Mouse (Mus musculus): ENCODE results near the gene Rln3. TPM values are rescaled to one million over a fixed set of nuclear protein-coding genes. Genes with fewer than 3 reads are reported as not detected.
"Not testable (repeated sequence)": the region's sequence is repeated elsewhere in the genome, so short reads cannot be mapped to it uniquely, and the experiment has no call there.

Rln3 gene
- total RNA-seq, 2 experiments from 2014 or later = not detected

DNA sequence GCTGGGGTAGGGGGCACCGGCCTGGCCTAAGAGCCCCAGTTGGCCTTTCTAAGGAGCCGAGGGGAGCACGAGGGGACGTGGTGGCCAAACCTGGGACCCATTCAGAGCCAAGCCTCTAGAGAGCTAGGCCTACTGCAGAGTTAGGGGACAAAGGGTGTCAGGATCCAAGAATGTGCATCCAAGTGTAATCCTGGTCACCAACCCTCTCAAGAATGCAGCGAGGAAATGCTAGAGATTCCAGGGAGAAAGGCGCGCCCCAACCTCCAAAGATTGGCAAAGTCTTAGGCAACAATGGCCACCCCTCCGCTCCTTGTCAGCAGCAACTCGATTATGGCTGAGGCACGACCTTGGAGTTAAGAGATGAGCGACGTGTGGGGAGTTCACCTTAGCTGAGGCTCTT lies 23.2 kb downstream of the Rln3 start:
- DNase-seq (ENCODE audit: low spot score in 2 of 2) = no peak

DNA sequence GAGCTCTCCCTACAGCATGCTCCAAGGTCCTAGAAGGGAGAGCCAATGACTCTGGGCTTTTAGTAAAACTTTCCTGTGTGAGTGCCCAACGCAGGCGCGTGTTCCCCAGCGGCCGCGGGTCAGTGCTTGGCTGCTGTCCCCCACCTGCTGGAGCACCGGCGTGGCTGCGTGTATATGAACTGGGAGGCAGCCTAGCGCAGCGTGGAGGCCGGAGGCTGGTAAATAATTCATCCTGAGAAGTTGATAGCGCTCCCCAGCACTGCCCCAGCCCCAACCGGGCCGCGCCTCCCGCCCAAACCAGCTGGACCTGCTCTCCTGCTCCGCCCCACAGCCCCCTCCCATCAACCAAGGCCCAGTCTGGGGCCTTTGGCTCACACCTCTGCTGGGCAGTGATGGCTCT lies 23.7 kb downstream of the Rln3 start, which contains the start of gene Palm3:
Gene Palm3, plus strand, starts transcription at position 376 of the 400 bp plus-strand sequence.
- no peak for DNase-seq (ENCODE audit: low spot score in 2 of 2)

DNA sequence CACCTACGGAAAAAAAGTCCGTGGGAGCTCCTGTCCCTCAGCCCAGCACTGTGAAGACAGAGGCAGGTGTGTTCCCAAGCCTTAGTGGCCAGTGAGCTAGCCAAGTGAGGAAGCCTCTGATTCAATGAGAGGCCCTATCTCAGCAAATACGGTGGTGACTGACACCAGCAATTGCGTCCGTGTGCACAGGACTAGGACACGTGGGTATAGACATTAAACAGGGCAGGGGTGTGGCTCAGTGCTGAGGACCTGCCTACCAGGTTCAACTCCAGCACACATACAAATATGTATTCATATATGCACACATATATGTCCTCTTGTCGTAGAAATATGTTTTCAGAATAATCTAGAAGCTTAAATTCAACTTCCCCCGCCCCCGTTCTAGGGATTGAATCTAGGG lies 25.1 kb downstream of the Rln3 start:
- no peak for DNase-seq (ENCODE audit: low spot score in 2 of 2)

DNA sequence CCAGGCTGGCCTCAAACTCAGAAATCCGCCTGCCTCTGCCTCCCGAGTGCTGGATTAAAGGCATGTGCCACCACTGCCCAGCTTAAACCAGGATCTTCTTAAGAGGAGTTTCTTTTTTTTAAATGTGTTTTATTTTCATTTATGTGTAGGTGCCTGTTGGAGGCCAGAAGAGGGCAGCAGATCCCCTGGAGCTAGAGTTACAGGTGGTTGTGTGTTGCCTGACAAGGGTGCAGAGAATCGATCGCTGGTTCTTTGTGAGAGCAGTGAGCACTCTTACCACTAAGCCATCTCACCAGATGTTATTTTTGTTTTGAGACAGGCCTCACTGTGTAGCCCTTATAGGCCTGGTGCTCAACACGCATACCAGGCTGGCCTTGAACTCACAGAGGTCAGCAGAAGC lies 29.0 kb downstream of the Rln3 start:
- DNase-seq (ENCODE audit: low spot score in 2 of 2) = no peak

DNA sequence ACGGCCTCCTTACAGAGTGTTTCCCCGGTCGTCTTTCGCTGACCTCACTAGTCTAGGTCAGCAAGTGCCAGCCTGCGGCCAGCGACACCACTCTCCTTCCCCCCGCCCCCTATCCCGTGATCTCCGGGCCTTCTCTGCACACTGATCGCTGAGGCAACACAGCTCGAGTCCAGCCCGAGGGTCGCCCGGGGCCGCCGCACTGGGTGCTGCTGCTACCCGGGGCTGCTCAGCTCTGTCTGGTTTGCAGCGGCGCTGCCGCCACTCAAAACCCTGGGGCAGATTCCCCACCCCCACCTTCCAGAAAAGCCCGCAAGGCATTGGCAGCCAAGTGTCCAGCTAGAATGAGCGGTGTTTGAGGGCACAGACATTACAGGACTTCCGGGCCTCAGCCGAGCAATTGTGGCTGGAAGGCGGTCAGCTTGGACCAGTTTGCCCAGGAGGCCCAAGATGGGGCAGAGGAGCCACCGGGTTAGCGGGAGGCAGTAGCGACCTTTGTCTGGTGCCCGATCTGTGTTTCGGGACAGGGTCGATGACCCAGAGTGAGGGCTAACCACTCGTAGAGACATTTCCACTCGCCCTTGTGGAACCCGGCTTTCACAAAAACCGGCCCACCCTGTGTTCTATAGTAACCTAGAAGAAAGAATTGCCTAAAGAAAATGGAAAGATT lies 32.2 kb downstream of the Rln3 start:
- DNase-seq (ENCODE audit: low spot score in 2 of 2) = no peak

DNA sequence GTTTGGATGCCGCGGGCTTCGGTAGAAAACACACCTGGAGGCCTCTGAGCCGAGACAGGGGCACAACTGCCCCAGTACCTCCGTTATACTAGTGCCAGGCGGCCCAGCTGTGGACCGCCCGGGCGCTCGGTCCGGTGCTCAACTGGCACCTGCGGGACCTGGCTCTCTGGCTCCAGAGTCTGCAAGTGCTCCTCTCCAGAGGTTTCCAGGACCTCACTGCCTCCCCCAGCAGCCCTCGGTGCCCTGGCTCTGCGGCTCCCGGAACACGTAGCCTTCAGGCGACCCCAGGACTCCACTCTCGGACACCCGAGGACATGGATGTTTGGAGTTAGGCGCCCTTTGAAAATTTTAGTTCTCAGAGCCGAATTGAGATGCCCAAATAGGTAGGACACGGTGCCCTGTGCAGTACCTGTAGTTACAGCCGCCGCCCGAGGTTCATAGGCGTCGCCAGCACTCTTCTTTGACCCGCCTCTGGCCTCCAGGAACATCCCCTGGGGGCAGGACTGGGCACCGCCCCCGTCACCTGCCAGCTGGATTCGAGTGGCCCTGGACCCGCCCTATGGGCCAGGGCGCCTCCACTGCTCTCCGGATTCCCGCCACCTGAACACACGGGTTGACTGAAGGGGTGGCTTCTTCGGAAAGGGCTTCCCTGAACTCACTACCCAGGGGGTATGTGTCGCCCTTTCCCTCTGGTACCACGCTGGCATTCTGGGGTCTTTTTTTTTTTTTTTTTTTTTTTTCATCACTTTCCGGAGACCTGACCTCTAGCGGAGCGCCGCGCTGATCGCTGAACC lies 32.9 kb downstream of the Rln3 start, which contains the start of gene 2210011C24Rik:
Gene 2210011C24Rik, minus strand, starts transcription at position 467 of the 794 bp plus-strand sequence.
- no peak for DNase-seq (ENCODE audit: low spot score in 2 of 2)

DNA sequence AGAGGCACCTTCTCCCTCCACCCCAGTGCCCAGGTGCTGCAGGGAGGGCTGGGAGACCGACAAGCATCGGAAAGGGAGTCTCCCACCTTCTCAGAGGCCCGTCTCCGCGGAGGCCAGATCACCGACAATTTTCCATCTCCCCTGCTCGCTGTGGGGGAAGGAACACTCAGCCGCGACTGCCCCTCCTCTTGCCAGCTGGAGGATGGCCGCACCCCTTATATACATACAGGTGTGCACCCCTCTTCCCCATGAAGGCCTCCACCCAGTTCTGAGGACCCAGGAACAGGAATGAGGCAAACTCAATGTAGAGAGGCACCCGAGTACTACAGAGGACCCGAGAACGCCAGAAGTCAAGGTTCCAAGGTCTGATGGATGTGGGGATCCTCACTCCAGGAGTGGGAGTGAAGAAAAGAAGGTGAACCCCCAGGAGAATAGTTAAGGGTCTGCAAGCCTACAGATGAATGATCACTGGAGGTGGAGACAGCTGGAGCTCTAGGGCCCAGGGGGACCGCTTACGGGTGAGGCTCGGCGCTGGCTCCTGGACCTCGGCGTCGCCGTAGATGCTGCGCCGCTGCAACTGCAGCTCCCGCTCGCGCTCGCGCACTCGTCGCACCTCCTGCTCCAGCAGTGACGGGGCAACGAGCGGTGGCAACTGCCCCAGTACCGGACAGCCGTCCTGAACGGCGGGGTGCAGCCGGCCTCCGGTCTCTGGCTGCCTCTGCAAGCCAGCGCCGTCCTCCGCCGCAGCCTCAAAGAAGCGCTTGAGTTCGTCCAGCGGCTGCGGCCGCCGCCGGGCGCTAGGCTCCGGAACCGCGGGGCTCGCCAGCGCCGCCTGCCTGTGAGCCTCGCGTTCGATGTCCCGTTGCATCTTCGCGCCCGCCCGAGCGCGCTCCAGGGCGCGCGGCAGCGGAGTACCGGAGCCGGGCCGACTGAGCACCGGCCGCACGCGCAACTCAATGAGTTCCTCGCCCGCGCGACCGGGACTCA lies 33.9 kb downstream of the Rln3 start:
- peak; percentile 79 to 84 for DNase-seq (ENCODE audit: low spot score in 2 of 2)

DNA sequence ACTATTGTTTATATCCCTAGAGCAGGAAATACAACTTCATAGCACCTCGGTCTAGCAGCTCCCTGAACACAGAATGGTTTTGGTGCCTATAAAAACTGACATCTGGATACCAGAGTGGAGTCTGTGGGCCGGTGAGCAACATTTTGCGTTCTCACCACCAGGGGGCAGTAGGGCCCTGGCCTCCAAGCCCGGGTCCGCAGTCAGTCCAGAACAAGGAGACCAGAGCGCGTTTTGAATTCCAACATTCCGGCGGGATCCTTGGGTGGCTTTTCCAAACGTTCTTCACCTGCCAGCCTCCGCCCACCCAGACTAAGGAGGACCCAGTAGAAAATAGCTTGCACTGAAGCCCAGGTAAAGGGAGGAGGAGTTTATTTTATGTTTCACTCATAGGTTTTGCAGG lies 34.9 kb downstream of the Rln3 start:
- peak; percentile 87 to 89 for DNase-seq (ENCODE audit: low spot score in 2 of 2)

DNA sequence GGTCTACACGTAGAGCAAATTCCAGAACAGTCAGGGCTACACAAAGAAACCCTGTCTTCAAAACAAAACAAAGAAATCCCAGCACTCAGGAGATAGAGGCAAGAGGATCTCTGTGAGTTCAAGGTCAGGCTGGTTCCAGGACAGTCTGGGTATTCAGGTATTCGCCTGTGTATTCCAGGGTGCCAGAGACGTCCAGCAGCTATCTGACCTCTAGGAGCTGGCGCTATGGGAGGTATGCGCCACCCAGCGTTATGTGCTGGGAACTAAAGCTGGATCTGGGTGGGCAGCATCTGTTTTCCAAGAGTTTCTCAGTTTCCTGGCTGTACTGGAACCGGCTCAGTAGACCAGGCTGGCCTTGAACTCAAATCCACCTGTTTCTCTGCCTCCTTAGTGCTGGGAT lies 36.4 kb downstream of the Rln3 start:
- no peak for DNase-seq (ENCODE audit: low spot score in 2 of 2)

DNA sequence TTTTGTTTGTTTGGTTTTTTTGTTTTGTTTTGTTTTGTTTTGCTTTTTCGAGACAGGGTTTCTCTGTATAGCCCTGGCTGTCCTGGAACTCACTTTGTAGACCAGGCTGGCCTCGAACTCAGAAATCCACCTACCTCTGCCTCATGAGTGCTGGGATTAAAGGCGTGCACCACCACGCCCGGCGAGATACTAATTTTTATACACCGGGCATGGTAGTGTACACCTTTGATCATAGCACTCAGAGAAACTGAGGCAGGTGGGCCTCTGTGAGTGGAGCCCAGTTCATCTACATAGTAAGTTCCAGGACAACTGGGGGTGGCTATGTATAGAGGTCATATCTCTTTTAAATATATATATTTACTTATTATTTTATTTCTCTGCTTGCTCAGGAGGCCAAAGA lies 39.3 kb downstream of the Rln3 start:
- DNase-seq (ENCODE audit: low spot score in 2 of 2) = not testable (repeated sequence)

DNA sequence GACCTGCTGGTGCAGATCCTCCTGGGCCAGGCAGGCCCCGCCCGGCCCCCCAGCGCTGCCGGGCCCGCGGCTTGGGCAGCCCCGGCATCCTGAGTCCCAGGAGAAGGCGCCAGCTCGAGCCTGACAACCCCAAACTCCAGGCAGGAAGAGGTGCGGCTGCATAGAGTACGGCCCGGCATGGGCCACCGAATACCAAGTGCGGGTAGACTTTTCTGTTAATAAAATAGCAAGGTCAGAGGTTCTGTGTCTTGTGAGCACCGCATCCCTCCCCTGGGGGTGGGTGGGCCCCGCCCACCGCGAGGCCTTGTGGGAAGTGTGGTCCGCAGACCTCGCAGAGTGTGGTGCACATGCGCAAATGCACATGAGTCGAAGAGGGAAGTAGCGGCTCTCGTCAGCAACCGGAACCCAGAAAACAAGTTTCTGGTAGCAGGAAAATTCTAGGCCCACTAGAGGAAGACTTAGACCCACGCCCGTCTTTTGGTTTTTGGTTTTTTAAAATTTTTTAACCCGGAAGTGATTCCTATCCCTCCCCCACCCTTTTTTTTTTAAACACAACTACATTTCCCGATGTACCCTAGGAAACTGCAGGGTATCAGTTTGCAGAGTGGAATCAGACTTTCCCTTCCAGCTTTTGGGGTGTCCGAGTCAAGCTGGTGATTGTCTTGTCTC lies 40.1 kb downstream of the Rln3 start:
- peak; percentile 89 to 94 for DNase-seq (ENCODE audit: low spot score in 2 of 2)

DNA sequence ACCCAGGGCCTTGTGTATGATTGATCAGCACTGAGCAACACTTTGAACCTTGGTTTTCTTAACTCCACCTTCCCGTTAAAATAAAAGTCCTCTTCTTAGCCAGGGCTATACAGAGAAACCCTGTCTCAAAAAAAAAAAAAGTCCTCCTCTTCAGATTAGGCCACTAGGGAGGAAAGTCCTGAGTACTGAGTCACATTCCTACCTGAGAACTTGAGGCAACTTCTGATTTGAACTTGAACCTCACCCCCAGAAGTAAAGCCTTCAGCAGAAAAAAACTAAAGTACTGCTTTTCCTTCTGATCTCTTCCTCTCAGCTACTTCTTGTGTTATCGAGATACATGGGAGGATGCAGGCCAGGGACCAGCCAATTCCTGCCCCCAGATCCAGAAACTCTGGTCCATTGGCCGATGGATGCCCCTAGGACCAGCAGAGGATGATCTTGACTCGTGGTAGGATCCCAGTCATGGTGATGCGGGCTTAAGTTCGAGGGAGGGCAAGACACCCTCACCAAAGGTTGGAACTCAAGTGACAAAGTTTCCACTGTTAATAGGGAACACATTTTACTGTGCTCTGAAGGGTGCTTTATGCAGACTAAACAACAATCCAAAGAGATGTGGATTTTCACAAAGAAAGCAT lies 41.1 kb downstream of the Rln3 start:
- DNase-seq (ENCODE audit: low spot score in 2 of 2) = no peak

DNA sequence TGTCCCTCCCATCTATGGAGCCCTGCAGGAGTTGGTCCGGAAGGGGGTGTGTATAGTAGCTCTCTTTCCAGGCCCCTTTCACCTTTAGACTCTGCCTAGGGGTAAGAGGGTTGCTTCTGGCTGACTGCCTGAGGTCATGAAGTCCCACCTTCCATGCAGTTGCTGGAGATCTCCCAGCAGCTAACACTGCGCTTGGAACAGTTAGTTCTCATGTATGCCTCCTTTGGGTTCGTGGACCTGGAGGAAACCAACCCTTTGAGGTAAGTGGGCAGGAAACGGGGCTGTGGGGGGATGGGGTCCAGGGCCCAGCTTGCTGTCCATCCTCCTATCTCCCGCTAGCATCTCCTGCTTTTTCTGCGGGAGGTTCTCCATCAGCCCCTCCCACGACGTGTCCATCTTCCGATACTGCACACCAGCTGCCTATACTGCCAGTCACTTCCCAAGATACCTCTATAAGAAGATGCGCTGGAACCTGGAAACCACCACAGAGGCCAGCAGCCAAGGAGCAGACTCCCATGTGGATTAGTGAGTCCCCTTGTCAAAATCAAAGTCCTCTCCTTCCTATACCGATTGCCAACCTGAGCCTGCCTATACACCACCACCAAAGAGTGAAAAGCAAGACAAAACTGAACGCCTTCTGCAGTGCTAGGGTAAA lies 41.7 kb downstream of the Rln3 start:
- no peak for DNase-seq (ENCODE audit: low spot score in 2 of 2)

DNA sequence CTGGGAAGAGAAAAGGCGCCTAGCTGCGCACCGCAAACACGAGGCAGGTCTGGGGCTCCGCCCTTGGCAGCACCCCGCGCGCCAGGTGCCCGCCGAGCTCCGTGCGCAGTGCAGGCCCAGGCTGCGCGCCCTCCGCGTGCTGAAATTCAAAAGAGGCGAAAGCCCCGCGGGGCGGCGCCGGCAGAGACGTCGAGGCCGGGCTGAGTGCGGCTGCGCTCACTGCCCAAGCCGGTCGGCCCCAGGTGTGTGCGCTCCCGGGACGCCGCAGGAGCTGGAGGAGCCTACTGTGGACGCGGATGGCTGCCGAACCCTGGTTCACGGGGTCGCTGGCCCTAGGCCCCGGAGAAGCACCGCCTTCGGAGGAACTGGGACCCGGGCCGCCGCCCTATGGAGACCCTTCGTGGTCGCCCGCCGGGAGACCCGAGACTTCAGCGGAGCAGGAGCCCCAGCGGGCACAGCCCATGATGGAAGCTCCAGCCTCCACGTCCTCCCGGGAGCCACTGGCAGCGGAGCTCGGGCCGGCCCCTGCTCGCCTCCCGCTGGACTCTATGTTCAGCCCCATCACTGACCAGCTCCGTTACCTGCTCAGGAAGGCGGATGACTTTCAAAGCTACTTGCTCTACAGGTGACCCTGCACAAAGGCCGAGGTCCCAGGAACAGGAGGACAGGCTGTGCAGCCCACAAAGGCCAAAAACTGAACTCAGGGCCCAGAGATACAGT lies 43.4 kb downstream of the Rln3 start, which contains the start of gene 1700067K01Rik:
Gene 1700067K01Rik, plus strand, starts transcription at position 222 of the 720 bp plus-strand sequence.
- DNase-seq (ENCODE audit: low spot score in 2 of 2) = no peak

DNA sequence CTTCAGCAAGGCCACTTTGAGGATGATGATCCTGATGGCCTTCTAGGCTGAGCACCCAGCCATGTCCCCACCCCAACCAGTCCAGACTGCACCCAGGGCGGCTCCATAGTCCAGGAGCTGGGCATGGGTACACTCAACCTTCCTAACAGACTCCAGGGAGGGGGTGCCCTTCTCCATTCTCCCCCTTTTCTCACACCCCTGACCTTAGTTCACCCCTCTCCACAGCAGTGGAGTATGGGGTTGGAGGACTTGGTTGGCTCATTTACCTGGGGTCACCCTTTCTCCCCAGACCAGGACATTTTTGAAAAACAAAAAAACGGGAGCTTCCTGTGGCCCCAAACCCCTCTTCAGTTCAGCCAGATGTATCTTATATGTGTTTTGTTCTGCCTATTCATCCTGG lies 45.0 kb downstream of the Rln3 start:
- no peak for DNase-seq (ENCODE audit: low spot score in 2 of 2)

DNA sequence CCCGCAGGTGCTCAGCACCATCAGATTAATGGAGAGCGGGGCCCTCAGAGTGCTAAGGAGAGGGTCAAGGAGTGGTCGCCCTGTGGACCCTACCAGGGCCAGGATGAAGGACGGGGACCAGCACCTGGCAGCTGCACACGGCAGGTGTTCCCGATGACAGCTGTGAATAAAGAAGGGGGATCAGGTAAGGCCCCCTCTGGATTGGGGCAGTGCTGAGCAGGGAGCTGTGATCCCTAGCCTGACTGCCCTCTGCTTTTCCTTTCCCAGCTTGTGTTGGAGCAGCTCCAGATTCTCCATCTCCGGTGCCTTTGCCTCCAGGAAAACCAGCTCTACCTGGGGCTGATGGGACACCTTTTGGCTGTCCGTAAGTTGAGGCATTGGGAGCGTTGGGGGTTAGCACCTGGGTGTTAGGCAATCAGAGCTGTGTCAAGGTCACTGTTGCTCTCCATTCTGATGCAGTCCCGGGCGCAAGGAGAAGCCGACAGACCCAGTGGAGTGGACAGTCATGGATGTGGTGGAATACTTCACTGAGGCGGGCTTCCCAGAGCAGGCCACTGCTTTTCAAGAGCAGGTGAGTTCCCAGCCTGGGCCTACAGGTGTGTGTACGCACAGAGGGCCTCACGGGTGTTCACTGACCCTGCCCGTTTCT lies 45.6 kb downstream of the Rln3 start:
- DNase-seq (ENCODE audit: low spot score in 2 of 2) = no peak

DNA sequence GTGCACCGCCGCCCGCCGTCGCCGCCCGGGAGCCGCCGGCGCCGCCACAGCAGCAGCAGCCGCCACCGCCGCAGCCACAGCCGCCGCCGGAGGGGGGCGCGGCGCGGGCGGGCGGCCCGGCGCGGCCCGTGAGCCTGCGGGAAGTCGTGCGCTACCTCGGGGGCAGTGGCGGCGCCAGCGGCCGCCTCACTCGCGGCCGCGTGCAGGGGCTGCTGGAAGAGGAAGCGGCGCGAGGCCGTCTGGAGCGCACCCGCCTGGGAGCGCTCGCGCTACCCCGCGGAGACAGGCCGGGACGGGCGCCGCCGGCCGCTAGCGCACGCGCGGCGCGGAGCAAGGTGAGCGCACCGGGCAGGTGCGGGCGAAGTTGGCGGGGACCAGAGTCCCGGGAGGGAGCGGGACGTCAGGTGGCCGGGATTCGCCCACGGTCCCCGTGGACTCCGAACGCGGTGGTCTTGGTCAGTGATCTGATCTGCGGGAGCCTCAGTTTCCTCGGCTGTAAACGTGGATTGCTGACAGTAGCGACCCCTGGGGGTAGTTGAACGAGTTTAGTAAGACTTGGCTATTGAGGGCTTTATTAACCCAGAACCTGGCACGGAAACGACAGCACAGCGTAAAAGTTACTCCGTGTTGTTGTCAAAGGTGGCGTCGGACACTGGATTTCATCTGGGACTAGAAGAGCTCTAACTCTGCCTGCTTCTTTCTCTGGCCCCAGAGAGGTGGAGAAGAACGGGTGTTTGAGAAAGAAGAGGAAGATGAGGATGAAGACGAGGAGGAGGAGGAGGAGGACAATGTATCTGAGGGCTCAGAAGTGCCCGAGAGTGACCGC lies 46.4 kb downstream of the Rln3 start:
- peak; percentile 56 to 61 for DNase-seq (ENCODE audit: low spot score in 2 of 2)

Measured in adrenal gland, adult 18-20 months (tissue).